Mouse (Mus musculus) spleen, postnatal 10 days (tissue): ENCODE data around the gene Jmjd7.

Experiments
- DNase-seq, 2 experiments: peaks; one replicate each; pipeline ENCODE4 v3.0.0; 2021 to 2022; ENCODE audit warnings: low spot score in 2 of 2

Jmjd7 gene

GRCm38 (mm10) chr2:120026984-120027949 is at the start of gene Jmjd7, which contains the start of gene Gm28042:
Gene Jmjd7, plus strand, starts transcription at chr2:120027483.
Gene Gm28042, plus strand, starts transcription at chr2:120027493.
- peak; percentile 89 to 96 for DNase-seq

- no peak for DNase-seq
Observed at GRCm38 (mm10) chr2:119980343-119980986, 46.8 kb upstream of the Jmjd7 start.

- no peak for DNase-seq
Observed at GRCm38 (mm10) chr2:119981631-119982030, 45.7 kb upstream of the Jmjd7 start.

- DNase-seq = no peak
Observed at GRCm38 (mm10) chr2:119985871-119986270, 41.4 kb upstream of the Jmjd7 start.

GRCm38 (mm10) chr2:119986369-119986768 is 40.9 kb upstream of the Jmjd7 start:
- no peak for DNase-seq

- no peak for DNase-seq
Observed at GRCm38 (mm10) chr2:119987441-119987840, 39.8 kb upstream of the Jmjd7 start.

- DNase-seq = no peak
Observed at GRCm38 (mm10) chr2:119988952-119989351, 38.3 kb upstream of the Jmjd7 start.

GRCm38 (mm10) chr2:119990881-119991280 is 36.4 kb upstream of the Jmjd7 start:
- no peak for DNase-seq

- no peak for DNase-seq
Observed at GRCm38 (mm10) chr2:119992349-119992748, 34.9 kb upstream of the Jmjd7 start.

- DNase-seq = no peak
Observed at GRCm38 (mm10) chr2:119993515-119993914, 33.8 kb upstream of the Jmjd7 start.

- no peak for DNase-seq
Observed at GRCm38 (mm10) chr2:119994839-119995238, 32.4 kb upstream of the Jmjd7 start.

- DNase-seq = no peak
Observed at GRCm38 (mm10) chr2:119995391-119996281, 31.6 kb upstream of the Jmjd7 start.

GRCm38 (mm10) chr2:119997354-119997753 is 29.9 kb upstream of the Jmjd7 start:
- no peak for DNase-seq

- no peak for DNase-seq
Observed at GRCm38 (mm10) chr2:119999731-120000130, 27.6 kb upstream of the Jmjd7 start.

GRCm38 (mm10) chr2:120000882-120001584 is 26.2 kb upstream of the Jmjd7 start:
- DNase-seq = no peak

- DNase-seq = no peak
Observed at GRCm38 (mm10) chr2:120001956-120002355, 25.3 kb upstream of the Jmjd7 start.

- no peak for DNase-seq
Observed at GRCm38 (mm10) chr2:120003970-120004369, 23.3 kb upstream of the Jmjd7 start.

- no peak for DNase-seq
Observed at GRCm38 (mm10) chr2:120006696-120007095, 20.6 kb upstream of the Jmjd7 start.

- no peak for DNase-seq
Observed at GRCm38 (mm10) chr2:120007680-120008210, 19.5 kb upstream of the Jmjd7 start.

- no peak for DNase-seq
Observed at GRCm38 (mm10) chr2:120008672-120009071, 18.6 kb upstream of the Jmjd7 start.
